Mouse (Mus musculus) MEL-GATA-1-ER (cell line): ENCODE measurements around the gene Sult2a1.
"Not testable (repeated sequence)": the region's sequence is repeated elsewhere in the genome, so short reads cannot be mapped to it uniquely, and the experiment has no call there.

Experiments
- DNase-seq: peaks from one replicate; pipeline ENCODE4 v3.0.0-alpha.2; 2012; ENCODE audit warnings: low read depth; ENCODE audit errors: extremely low read depth

Gene Sult2a1

GRCm38 (mm10) chr7:13837309-13837708 lies at the start of gene Sult2a1:
Gene Sult2a1 (minus strand): TSS chr7:13837409.
- not testable (repeated sequence) for DNase-seq

- no peak for DNase-seq
Observed at GRCm38 (mm10) chr7:13813913-13814312, 23.3 kb downstream of the Sult2a1 start.
